Mouse (Mus musculus) WW6 (cell line): ENCODE measurements around the gene Hspb7.

Experiments
- DNase-seq: peaks from one replicate; pipeline ENCODE4 v3.0.0-alpha.2; 2013; ENCODE audit warnings: low read depth, low spot score

Hspb7 gene

GRCm38 (mm10) chr4:141468576-141468975, 48.0 kb downstream of the Hspb7 start:
- no peak for DNase-seq

DNA sequence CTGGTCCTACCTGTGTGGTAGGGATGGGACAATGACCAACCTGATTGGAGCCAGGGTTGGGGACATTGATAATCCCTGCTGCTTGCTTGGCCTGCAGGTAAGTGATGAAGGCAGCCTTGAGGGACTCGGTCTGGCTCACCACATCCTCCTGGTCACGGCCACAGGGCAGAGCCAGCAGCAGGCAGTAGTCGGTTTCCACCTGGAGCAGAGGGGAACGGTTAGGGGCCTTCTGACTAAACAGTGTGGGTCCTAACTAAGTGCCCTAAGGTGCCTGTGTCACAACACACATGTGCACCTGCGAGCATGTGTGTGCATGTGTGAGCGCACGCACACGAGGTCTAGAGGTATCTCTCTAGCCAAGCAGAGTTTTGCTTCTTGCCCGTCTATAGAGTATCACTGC, 48.8 kb downstream of the Hspb7 start:
- DNase-seq, result no peak

DNA sequence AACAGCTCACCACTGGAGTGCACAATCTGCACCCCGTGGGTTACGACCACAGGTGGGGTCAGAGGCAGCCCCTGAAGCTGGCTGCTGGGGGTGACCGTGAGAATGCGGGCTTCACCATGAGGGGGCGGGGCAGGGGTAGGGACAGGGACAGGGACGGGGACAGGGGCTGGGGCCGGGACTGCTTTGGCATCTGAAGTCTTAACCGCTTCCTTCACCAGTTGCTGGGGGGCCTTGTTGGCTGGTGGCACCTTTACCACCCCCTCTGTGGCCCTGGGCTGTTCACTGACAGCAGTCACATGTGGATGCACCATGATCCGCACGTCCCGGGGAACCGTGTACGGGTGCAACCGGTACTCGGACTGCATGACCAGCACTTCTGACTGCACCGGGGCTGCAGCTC, 50.9 kb downstream of the Hspb7 start:
- no peak for DNase-seq

GRCm38 (mm10) chr4:141472641-141473321, 52.2 kb downstream of the Hspb7 start:
- DNase-seq, result no peak

- DNase-seq, result no peak
Observed at GRCm38 (mm10) chr4:141474431-141474830, 53.9 kb downstream of the Hspb7 start.
